Mouse (Mus musculus) frontal cortex, postnatal 36 days (tissue): ENCODE data around the gene Cep164.

Experiments
- DNase-seq, 2 experiments: peaks; one replicate each; pipeline ENCODE4 v3.0.0; 2022; ENCODE audit warnings: low spot score in 2 of 2

Gene Cep164

DNA sequence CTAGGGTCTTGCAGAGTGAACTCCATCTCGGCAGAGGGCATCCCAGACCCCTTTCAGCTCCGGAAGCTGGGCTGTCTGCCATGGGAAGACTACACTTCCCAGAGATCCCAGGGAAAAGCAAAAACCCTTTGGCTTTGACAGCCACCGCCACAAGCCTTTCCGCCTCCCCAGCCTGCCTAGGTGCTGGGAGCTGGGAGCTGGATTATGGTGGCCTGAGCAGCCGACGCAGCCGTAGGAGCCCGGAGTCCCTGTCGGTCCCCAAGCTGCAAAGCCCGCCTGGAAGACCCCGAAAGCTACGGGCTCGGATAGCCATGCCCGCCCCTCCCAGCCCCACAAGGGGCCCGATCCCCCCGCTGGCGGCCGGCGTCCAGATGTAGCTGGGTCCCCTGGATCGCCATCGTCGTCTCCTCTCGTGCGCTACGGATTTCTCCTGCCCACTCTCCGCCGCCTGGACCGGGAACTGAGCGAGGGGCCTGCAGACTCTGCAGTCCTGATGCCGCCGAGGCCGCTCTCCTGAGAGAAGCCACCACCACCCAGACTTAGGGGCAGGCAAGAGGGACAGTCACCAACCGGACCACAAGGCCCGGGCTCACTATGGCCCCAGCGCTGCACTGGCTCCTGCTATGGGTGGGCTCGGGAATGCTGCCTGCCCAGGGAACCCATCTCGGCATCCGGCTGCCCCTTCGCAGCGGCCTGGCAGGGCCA lies 10.1 kb upstream of the Cep164 start, which contains the start of gene Bace1:
Bace1 (plus strand) TSS at position 147 of the 705 bp plus-strand sequence.
- peak; percentile 85 to 90 for DNase-seq

DNA sequence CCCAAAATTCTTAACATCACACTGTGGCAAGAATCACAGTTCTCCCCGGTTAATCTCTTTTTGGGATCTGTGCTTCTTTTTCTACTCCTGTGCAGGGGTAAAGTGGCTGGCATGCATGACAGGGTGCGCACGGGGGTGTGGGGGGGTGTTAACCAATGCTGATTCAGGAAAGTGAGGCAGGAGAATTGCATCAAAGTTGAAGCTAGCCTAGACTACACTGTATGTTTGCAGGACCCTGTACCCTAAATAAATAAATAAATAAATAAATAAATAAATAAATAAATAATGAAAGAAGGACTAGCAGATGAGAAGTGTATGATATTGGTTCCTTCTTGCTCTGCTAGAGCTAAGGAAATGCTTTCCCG lies 9.6 kb upstream of the Cep164 start:
- DNase-seq: no peak

DNA sequence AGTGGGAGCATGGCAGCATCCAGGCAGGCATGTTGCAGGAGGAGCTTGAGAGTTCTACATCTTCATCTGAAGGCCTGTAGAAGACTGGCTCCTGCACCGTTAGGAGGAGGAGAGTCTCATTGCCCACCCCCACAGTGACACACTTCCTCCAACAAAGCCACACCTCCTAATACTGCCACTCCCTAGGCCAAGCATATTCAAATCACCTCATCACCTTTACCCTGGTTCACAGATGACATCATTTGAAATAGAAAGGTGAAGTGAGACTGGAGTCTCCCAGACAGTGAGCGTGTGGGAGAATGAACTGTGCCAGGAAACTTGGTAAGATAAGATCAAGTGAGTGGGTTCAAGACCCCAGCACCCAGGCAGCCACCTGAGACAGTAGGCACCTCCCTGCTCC lies 5.0 kb upstream of the Cep164 start:
- DNase-seq: no peak

GRCm38 (mm10) chr9:45832898-45833297 lies 4.4 kb upstream of the Cep164 start:
- DNase-seq: no peak

DNA sequence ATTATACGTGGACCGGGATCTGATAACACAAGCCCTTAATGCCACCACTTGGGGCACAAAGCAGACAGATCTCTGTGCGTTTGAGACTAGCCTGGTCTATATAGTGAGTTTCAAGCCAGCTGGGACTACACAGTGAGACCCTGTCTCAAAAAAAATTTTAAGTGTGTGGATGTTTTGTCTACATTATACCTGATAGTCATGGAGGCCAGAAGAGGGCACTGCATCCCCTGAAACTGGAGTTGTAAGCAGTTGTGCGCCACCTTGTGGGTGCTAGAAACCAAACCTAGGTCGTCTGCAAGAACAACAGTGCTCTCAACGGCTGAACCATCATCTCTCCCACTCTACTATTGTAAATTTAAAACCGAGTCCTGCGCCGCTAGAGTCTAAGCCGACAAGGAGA lies 616 bp upstream of the Cep164 start:
- peak in 1 of 2 experiments; percentile 72 for DNase-seq

GRCm38 (mm10) chr9:45827663-45828290 lies 714 bp downstream of the Cep164 start:
- DNase-seq: no peak

DNA sequence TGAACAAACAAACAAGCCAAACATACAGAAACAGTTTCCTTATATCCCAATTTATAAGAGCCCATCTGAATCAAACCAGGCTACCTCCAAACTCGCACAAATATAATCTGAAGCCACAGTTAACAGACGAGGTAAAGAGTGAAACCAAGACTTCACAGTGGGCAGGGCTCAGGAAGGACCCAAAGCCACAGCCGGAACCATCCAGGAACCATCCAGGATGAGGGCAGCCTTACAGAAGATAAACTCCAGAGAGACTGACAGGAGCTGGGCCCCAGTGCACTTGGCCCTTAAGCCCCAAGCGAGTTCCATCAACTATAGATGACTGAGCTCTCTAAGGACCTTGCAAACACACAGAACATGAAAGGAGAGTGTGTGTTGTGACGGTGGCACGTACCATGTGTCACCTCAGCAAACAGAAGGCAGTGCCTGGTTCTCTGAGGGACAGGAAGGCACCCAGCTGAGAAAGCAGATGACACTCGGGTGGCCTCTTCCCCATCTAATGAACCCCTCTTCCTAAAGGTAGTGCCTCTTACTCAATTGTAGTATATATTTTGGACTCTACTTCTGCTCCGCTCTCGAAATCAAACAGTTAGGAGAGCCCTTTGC lies 10.0 kb downstream of the Cep164 start:
- DNase-seq: no peak

GRCm38 (mm10) chr9:45815525-45815924 lies 13.0 kb downstream of the Cep164 start:
- DNase-seq: no peak

DNA sequence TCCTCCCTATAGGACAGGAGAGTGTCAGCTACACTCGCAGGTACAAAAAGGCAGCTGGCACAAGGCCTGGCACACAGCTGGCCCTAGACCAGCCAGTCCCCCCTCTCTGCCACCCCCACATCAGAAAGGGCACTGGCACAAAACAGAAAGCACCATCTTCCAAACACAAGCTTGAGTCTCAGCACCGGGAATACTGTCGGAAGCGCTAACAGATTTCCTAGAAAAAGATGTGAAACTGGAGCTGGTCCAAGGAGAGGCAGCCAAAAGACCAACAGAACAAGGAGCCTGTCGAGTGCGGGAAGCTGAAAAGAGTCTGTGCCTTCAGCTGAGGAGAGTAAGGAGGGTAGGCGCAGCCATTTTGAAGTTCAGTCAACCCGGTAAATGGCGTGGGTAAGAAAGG lies 13.4 kb downstream of the Cep164 start:
- DNase-seq: peak; percentile 37 to 67

DNA sequence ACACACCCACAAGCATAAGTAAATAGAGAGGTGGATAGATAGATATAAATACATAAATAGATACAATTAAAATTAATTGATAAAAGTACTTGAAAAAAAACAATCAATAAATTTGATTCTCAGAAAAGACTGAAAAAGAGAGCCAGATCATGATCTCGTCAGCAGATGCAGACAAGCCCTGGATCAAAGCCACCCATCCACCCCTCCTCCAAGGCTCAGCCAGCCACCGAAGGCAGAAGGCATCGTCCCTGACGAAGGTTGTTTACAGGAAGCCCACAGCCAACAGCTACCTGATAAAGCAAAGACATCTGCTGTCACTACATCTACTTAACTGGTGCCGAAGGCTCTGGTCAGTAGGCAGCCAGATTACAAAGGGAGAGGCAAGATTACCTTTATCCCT lies 16.5 kb downstream of the Cep164 start:
- no peak for DNase-seq

DNA sequence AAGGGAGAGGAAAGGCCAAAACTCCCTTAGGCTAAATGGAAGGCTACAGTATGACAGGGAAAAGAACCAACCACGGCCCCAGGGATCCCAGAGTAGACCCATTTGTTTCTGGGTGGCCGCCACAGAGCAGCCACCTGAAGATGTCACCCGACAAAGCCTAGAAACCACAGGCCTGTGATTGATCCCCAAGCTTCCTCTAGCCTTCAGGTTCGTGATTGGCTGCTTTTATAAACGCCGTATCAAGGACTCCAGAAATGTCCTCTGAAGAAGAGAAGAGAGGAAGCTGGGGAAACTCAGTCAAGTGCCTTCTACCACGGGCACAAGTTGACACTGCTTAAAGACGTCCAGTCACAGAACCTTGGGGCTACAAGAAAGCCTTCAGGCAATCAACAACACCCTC lies 20.7 kb downstream of the Cep164 start:
- no peak for DNase-seq

DNA sequence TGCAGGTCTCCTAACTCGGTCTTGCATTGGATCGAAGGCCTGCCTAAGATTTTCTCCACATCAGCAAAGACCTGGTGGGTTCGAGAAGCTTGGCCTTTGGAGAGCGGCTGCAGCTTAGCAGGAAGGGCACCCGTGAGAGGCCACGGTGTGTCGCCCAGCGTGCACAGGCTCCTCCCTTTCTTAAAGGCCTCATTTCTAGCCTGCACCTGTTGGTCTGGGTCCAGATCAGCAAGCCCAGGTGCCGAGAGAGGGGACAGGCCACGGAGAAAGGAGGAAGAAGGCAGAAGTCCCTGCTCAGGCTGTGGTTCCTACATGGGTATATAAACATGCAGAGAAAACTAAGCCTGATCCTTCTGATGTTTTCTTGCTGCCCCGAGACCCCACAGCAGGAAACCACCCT lies 21.2 kb downstream of the Cep164 start:
- no peak for DNase-seq

GRCm38 (mm10) chr9:45806847-45807246 lies 21.6 kb downstream of the Cep164 start:
- DNase-seq: no peak

- no peak for DNase-seq
Measured at GRCm38 (mm10) chr9:45803070-45803774, 25.3 kb downstream of the Cep164 start.

GRCm38 (mm10) chr9:45799402-45799801 lies 29.1 kb downstream of the Cep164 start:
- no peak for DNase-seq

DNA sequence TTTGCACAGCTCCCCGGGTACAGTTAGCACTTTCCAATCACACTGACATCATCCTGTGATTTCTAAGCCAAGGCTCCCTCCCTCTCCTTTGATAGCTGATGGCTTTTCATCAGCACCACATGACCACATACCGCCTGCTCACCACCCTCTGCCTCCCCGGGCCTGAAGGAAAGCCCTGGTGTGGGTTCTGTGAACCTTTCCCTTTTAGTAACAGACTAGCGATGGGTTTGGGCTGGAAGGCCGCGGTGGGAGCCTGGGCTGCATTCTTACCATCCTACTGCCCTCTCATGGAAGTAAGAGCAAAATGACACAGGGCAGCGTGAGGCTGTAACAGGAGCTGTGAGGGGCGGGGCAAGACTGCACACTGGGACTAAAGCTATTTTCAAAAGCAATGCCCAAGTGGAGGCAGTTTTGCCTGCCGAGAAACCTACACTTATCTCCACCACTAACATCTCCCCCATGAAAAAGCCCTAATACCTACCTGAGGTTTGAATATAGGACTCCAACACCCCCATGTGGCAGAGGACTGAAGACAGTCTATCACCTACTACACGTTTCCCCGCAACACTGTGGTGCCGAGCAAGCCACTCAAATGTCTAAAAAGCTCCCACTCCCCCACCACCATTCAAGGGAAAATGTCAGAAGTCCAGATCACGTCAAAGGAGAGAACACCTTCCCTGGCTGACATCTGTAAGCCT lies 29.9 kb downstream of the Cep164 start:
- peak; percentile 22 to 23 for DNase-seq

- DNase-seq: no peak
Measured at GRCm38 (mm10) chr9:45797271-45797670, 31.2 kb downstream of the Cep164 start.

DNA sequence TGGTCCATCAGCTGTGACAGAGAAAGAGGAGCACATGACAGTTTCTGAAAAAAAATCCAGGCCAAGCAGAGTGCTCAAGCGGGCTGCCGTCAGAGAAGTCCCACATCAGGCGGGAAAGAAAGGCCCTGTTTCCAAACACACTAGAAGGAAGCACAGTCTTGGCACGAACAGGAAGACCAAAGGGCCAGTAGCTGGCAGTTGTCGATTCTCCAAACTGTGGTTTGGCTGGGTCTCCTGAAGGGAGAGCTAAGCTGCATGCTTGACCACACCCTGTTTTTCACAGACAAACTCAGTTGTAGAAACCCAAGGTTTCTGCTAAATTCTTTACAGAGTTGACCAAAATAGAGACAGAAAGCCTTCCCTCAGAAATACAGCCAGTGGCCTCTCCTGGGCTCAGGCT lies 32.8 kb downstream of the Cep164 start:
- DNase-seq: no peak

DNA sequence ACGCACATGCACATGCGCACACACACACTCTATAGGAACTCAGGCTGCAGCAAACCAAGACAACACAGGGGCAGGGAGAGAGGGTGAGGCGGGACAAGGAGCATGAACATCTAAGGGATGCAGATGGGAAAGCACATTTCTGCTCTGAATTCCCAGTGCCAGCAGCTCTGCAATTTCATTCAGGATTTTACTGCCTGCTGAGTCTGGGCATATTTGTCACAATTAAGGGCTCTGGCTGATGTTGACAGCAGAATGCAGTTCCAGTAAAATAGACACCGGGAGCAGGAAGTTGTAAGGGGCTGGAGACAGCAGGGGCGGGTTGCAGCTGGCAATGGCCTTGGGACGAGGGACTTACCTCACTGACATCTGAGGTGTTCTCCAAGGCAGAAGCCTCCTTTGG lies 34.8 kb downstream of the Cep164 start:
- DNase-seq: no peak

DNA sequence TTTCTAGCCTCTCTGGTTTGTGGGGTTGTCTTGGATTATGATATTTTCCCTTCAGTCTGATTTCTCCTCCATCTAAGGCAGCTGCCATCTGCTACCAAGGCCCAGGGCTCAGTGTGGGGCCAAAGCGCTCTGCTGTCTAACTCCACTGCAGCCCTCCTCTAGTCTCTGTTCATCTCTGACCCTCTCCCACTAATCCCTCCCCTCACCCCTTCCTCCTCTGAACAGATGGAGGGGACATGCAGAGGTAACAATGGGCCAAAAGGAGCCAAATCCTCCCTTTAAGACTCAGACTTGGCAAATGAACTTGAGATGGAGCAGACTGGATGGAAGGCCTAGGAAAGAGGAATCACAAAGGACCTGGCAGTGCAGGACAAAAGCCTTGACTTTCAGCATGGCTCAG lies 36.3 kb downstream of the Cep164 start:
- DNase-seq: no peak

GRCm38 (mm10) chr9:45791456-45792142 lies 36.9 kb downstream of the Cep164 start:
- no peak for DNase-seq
